Mouse (Mus musculus): ENCODE measurements around the gene Wdr77.

GRCm38 (mm10) chr3:105971831-105972446 is 12.8 kb downstream of the Wdr77 start:
- TF ChIP-seq CTCF (IDR thresholded peaks at IDR 0.05; ENCODE audit: borderline replicate concordance, insufficient read depth, low read depth, low read length) (no peak), POLR2A (IDR thresholded peaks at IDR 0.05; ENCODE audit: borderline replicate concordance, insufficient read depth, low read length) (no peak)
